Mouse (Mus musculus): ENCODE data around the gene Afap1l2.

Afap1l2 gene

GRCm38 (mm10) chr19:57007781-57008710 is at the start of gene Afap1l2:
Gene Afap1l2 (minus strand): TSS chr19:57008228.
- DNase-seq (ENCODE audit: low spot score): peak; percentile 67

- no peak for DNase-seq (ENCODE audit: low spot score)
Observed at GRCm38 (mm10) chr19:57057568-57057967, 49.5 kb upstream of the Afap1l2 start.

DNA sequence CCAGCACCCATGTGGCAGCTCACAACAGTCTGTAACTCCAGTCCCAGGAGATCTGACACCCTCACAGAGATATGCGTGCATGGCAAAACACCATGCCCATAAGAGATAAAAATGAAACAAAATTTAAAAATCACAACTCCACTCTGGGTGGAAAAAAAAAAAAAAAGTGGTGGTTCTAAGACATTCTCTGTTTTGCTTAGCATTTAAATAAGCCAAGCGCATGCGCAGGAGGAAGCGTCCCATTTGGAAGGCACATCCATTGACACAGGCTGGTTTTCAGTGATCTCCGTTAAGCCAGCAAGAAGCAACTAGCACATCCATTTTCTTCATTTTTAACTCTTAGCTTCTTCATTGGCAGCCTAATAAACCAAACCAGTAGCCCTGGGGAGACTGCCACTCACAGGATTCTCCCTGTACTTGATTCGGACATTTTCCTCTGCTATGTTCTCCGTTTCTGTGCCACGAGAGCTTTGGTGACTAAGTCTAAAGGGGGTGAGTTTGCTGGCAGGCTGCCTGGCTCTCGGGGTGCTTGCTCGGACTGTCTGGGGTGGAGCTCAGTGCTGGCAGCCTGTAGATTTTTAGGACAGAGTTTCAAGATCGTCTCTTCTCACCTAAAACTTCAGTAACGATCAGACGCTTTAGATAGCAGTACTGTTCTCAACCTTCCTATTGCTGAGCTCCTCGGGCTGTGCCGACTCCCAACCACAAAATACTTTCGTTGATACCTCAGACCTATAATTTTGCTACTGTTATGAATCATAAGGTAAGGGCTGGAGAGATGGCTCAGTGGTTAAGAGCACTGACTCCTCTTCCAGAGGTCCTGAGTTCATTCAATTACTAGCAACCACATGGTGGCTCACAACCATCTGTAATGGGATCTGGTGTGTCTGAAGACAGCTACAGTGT is 47.4 kb upstream of the Afap1l2 start:
- DNase-seq (ENCODE audit: low spot score): no peak

DNA sequence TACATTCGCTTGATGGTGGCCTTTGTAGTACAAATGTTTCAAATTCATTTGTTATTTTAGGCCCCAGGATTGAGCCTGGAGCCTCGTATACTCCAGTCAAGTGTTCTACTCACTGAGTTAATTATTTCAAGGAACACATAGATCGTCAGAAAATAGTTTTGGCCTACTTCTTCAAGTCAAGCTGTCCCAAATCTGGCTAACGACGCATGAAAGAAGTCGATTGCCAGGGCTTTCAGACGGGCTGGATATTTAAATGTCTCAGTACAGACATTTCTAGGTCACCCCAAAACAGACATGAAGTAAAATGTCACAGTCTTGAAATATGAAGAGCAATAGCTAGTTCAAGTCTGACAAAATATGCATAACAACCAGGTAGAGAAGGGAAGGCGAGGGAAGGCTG is 44.9 kb upstream of the Afap1l2 start:
- DNase-seq (ENCODE audit: low spot score): no peak

- no peak for DNase-seq (ENCODE audit: low spot score)
Observed at GRCm38 (mm10) chr19:57052016-57052415, 44.0 kb upstream of the Afap1l2 start.

- no peak for DNase-seq (ENCODE audit: low spot score)
Observed at GRCm38 (mm10) chr19:57049592-57050090, 41.6 kb upstream of the Afap1l2 start.

DNA sequence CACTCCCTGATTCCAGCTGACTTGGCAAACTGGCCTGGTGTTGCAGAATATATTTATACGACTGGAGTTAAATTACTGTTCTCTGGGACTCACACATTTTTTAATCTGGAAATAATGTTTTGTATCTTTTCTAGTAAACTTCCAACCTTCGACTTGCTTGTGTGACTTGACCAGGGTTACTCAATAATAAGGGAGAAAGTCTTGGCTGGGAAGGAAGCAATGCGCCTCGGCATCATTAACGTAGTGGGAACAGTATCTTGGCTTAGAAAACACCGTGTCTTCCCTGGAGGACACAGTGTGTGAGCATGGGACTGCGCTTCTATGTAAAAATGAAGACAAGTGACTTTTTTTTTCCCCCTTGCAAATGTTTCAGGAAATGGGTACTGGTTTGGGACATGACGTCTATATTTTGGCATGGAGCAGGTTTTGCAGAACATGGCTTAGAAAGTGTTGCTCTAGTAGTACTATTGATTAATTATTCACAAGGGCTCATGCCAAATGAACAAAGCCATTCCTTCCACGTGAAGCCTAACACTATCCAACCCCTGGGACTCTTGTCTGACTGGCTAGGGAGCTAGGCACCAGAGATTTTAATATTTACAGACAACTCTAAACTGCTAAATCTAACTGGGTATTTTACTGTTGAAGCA is 39.8 kb upstream of the Afap1l2 start:
- no peak for DNase-seq (ENCODE audit: low spot score)

GRCm38 (mm10) chr19:57039258-57039657 is 31.2 kb upstream of the Afap1l2 start:
- peak; percentile 75 for DNase-seq (ENCODE audit: low spot score)

- DNase-seq (ENCODE audit: low spot score): no peak
Observed at GRCm38 (mm10) chr19:57036860-57037259, 28.8 kb upstream of the Afap1l2 start.

- DNase-seq (ENCODE audit: low spot score): peak; percentile 79
Observed at GRCm38 (mm10) chr19:57031582-57031981, 23.6 kb upstream of the Afap1l2 start.

DNA sequence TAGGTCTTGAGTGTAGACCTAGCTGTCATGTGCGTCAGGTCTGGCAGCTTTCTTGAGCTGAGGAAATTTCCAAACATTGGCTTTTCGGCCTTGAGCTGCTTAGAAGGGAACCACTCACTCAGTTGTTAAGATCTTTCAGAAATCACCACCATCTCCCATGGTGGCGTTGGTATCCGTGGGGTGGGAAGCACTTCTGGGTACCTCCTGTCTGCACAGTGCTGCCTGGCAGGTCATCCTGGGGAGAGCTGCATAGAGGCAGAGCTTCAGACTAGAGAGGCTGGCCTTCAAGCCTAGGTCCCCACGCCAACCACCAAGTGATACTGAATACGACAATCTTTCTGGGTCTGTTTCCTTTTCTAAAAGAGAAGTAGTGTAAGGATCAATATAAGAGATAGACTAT is 21.4 kb upstream of the Afap1l2 start:
- no peak for DNase-seq (ENCODE audit: low spot score)

DNA sequence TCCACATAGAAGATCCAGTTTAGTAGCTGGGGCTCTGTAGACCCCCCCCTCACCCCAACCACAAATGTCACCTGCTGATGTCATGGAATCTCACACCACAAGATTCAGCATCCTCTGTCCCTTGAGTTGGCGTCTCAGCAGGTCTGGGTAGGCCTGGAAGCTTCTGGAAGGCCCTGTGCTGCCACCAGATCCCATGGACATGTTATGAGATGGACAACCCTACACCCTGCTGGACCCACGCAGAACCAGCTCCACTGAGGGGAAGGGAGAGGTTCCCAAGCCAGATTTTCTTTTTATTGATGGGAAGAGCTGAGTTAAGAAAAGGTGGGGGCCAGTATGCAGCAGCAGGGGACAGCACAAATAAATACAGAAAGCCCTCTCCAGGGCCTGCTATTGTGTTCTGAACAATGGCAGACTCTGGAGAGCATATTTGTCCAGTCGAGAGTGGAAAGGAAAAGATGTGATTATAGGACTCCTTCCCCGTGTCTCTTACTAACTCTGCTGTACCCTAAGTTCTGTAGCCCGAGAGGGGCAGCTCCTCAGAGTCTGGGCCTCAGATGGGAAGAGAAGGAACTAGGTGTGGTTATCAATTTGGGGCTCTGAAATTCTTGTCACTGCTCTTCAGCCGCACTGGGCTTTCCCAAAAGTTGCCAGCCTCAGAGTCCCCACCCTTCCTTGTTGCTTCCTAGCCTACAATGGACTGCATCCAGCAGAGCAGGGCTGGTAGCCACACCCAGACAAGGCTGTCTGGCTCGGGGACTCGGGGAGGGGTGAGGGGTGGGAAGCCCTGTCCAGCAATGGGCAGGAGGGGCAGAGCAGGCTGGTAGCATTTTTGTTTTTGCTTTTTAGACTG is 20.5 kb upstream of the Afap1l2 start:
- DNase-seq (ENCODE audit: low spot score): no peak

DNA sequence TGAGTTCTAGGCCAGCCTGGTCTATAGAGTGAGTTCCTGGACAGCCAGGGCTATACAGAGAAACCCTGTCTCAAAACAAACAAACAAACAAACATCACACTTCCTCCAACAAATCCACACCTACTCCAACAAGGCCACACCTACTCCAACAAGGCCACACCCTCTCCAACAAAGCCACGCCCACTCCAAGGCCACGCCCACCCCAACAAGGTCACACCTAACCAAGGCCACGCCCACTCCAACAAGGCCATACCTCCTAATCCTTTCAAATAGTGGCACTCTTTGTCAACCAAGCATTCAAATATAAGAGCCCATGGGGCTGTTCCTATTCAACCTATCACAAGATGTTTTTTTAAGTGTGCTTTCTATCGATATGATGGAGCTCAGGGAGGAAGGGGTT is 18.5 kb upstream of the Afap1l2 start:
- no peak for DNase-seq (ENCODE audit: low spot score)

GRCm38 (mm10) chr19:57017785-57018179 is 9.8 kb upstream of the Afap1l2 start:
- DNase-seq (ENCODE audit: low spot score): no peak

DNA sequence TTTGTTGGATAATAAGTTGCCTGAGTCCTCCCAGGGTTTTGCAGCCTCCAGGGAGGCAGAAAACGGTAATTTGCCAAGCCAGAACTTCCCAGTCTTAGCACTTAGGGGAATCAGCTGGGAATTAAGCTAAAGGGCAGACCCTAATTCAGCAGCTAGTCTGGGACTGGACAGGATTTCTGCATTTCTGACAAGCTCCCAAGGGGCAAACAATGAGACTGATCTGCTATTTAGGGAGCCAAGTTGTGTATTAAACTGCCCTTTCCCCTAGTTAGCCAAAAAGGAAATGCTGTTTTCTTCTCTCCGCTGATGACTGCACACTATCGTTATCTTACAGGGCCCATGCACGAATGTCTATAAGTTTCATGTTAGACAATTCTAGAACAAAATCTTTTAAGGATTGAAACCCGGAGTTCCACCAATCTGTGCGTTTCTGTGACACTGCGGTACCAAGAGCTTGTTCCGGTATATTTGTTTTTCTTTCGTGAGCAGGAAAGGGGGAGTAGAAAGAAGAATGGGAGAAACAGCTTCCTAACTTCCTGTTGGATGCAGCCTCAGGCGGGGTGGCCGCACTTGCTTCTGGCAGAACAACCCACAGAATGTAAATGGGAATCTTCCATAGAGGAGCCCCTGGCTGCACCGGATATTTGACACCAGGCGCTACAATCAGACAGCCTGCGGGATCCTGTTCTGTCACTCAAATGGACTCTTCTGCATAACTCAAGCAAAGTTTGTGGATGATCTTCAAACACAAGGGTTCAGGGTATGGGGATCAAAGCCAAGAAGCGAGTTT is 9.2 kb upstream of the Afap1l2 start:
- peak; percentile 53 for DNase-seq (ENCODE audit: low spot score)

GRCm38 (mm10) chr19:57014808-57015207 is 6.8 kb upstream of the Afap1l2 start:
- DNase-seq (ENCODE audit: low spot score): no peak

- DNase-seq (ENCODE audit: low spot score): no peak
Observed at GRCm38 (mm10) chr19:57013271-57013677, 5.2 kb upstream of the Afap1l2 start.

DNA sequence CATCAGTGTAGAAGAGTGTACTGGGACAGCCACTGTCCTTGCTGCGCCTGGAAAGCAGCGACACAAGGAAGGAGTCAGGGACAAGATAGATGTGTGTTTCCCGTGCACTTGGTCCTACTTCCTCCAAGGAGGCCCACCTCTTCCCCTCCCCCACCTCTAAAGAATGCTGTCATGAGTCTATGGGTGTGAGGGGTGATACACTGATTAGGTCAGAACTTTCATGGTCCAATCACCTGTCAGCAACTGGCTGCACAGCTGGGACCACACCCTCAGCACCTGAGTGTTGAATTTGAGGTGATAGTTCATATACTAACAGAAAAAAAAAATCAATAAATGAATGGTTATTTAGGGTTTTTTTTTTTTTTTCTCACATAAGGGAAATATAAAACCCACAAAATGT is 4.0 kb upstream of the Afap1l2 start:
- no peak for DNase-seq (ENCODE audit: low spot score)

GRCm38 (mm10) chr19:57010064-57010463 is 2.0 kb upstream of the Afap1l2 start:
- DNase-seq (ENCODE audit: low spot score): no peak

DNA sequence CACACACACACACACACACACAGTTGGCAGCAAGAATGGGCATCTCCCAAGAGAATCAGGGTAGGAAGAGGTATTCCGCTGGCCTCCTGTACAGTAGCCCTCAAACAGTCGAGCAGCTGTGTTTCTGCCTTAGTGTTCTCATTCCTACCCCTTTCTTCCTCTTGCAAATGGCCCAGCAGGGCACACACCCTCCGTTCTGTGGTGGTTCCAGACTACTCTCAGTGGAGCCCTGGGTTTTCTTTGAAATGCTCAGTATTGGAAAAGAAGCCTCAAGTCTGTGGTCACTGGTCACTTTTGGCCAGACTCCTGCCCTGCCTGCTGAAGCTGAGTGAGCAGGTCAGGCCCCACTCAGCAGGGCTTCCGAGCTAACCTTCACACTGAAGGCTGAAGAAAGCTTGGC is 1.6 kb upstream of the Afap1l2 start:
- DNase-seq (ENCODE audit: low spot score): no peak
